Mouse (Mus musculus) thymus, adult 2 months (tissue): Measurements from ENCODE around the gene Pla1a. TPM values are rescaled to one million over a fixed set of nuclear protein-coding genes. Genes with fewer than 3 reads are reported as not detected.

ENCODE experiments used
- DNase-seq: peaks from one replicate; pipeline ENCODE4 v3.0.0; 2021
- H3K27ac ChIP-seq: fragments of 200-500 bp; 2 replicates; pipeline ENCODE4 v1.5.1; 2012; ENCODE audit warnings: low read length, control low read depth; ENCODE audit not compliant: control insufficient read depth, insufficient read depth
- H3K27me3 ChIP-seq: fragments of 200-500 bp; 2 replicates; pipeline ENCODE4 v1.6.1; 2012; ENCODE audit warnings: mild to moderate bottlenecking, low read length, moderate library complexity, mixed read lengths; ENCODE audit not compliant: control insufficient read depth, insufficient read depth
- H3K36me3 ChIP-seq: fragments of 200-500 bp; 2 replicates; pipeline ENCODE4 v1.6.1; 2012; ENCODE audit warnings: mild to moderate bottlenecking, low read length, moderate library complexity; ENCODE audit not compliant: control insufficient read depth, insufficient read depth
- H3K4me1 ChIP-seq: fragments of 200-500 bp; replicated peaks from 2 replicates; pipeline ENCODE4 v1.6.1; 2012; ENCODE audit warnings: low read length; ENCODE audit not compliant: control insufficient read depth, insufficient read depth
- H3K4me3 ChIP-seq: fragments of 200-500 bp; 2 replicates; pipeline ENCODE4 v1.5.1; 2012; ENCODE audit warnings: mild to moderate bottlenecking, low read length, control low read depth, moderate library complexity; ENCODE audit not compliant: control insufficient read depth, insufficient read depth
- CTCF ChIP-seq: fragments of 200-500 bp; IDR thresholded peaks from 2 replicates; pipeline ENCODE4 v1.5.1; 2012; ENCODE audit warnings: mild to moderate bottlenecking, control low read depth, low read length, moderate library complexity, borderline replicate concordance; ENCODE audit not compliant: control insufficient read depth, poor library complexity, insufficient read depth; ENCODE audit errors: extremely low read depth
- POLR2A ChIP-seq: fragments of 200-500 bp; IDR thresholded peaks from 2 replicates; pipeline ENCODE4 v1.6.1; 2012; ENCODE audit warnings: mild to moderate bottlenecking, low read length, control low read depth, moderate library complexity; ENCODE audit not compliant: control insufficient read depth, poor library complexity, insufficient read depth; ENCODE audit errors: extremely low read depth
- WGBS: fragments of 180-500 bp; shearing (Covaris S2); methylation state at CpG from one replicate; pipeline ENCODE4 v1.1.7; 2018; 5-methylcytosine and 5-hydroxymethylcytosine counted together
- polyA plus RNA-seq: library from polyadenylated mRNA; depleted of rRNA; stranded (reverse); fragments of >200 nt; gene quantifications from 2 replicates; pipeline ENCODE4 v1.2.3, GENCODE M21; 2012

Pla1a gene
- polyA plus RNA-seq, 1 experiment, result 5.5 TPM

- 96% methylated on average over 7 of the region's 7 CpGs for WGBS
- Histone ChIP-seq H3K36me3 (peaks cover 36% of the 10 kb centered on the region), H3K4me1 (no peaks in the 10 kb centered on the region; the same call in 1 of the 2 replicates), H3K4me3 (no peak overlapping the region), H3K27me3 (no peaks in the 10 kb centered on the region), H3K27ac (no peak overlapping the region)
- no peak for TF ChIP-seq POLR2A
- no peak for TF ChIP-seq CTCF
- no peak for DNase-seq
These were observed 80.9 kb downstream of the Pla1a start for GRCm38 (mm10) chr16:38352031-38352430.

- no peak for TF ChIP-seq POLR2A
- no peak for TF ChIP-seq CTCF
- WGBS, result 87% methylated on average over 6 of the region's 6 CpGs
- Histone ChIP-seq H3K36me3 (peaks cover 36% of the 10 kb centered on the region), H3K27me3 (no peaks in the 10 kb centered on the region), H3K4me1 (no peaks in the 10 kb centered on the region; the same call in 1 of the 2 replicates), H3K4me3 (no peak overlapping the region), H3K27ac (no peak overlapping the region)
- no peak for DNase-seq
These were observed 82.0 kb downstream of the Pla1a start for GRCm38 (mm10) chr16:38350939-38351338.

GRCm38 (mm10) chr16:38350361-38350855 is 82.5 kb downstream of the Pla1a start:
- 97% methylated on average over 7 of the region's 7 CpGs for WGBS
- TF ChIP-seq CTCF (no peak), POLR2A (no peak)
- Histone ChIP-seq H3K27me3 (no peaks in the 10 kb centered on the region), H3K4me3 (no peak overlapping the region), H3K27ac (no peak overlapping the region), H3K4me1 (no peaks in the 10 kb centered on the region; the same call in 1 of the 2 replicates), H3K36me3 (peaks cover 36% of the 10 kb centered on the region)
- DNase-seq, result no peak

DNA sequence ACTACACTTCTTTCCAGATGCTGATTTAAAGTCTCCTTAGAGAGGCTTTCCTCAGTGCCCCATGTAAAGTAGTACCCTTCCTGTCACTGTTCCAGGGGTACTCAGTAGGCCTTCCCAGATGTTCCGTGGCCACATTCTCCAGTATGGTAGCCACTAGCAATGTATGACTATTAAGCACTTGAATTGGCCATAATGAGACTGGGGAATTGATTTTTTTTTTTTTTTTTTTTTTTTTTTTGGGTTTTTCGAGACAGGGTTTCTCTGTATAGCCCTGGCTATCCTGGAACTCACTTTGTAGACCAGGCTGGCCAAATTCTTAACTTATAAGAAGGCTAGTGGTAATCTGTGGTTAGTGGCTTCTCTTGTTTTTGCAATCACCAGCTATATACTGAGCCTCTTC is 83.1 kb downstream of the Pla1a start:
- Histone ChIP-seq H3K27ac (no peak overlapping the region), H3K4me3 (no peak overlapping the region), H3K27me3 (no peaks in the 10 kb centered on the region), H3K4me1 (no peaks in the 10 kb centered on the region; the same call in 1 of the 2 replicates), H3K36me3 (peaks cover 36% of the 10 kb centered on the region)
- no peak for TF ChIP-seq POLR2A
- no peak for TF ChIP-seq CTCF
- WGBS, result 83% methylated on average over 2 of the region's 2 CpGs
- DNase-seq, result no peak

DNA sequence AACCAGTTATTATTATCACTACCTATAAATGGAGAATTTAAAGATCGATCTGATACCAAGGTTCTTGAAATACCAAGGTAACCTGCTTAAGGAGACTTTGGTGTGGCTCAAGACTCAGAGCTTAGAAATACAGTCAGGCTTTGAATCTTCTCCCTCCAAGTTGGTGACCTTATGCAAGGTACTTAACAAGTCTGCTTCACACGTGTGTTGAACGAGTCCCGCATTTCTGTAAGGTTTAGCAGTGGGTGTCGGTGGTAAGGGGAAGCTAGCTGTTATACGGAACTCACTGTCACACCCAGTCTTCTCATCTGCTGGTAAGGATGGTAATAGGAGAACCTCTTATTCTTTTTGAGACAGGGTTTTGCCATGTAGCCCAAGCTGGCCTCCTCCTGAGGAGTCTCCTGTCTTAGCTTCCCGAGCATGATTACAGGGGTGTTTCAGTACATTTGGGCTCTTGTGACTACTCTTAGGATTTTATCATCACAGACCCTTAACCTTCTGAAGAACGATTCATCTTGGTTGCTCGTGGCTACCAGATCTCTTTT is 84.7 kb downstream of the Pla1a start:
- no peak overlapping the region for H3K4me3 ChIP-seq
- DNase-seq, result no peak
- H3K27me3 ChIP-seq, result no peaks in the 10 kb centered on the region
- no peak overlapping the region for H3K27ac ChIP-seq
- 82% methylated on average over 9 of the region's 9 CpGs for WGBS
- peaks cover 36% of the 10 kb centered on the region for H3K36me3 ChIP-seq
- no peaks in the 10 kb centered on the region; the same call in 1 of the 2 replicates for H3K4me1 ChIP-seq
- no peak for TF ChIP-seq CTCF
- TF ChIP-seq POLR2A, result no peak

DNA sequence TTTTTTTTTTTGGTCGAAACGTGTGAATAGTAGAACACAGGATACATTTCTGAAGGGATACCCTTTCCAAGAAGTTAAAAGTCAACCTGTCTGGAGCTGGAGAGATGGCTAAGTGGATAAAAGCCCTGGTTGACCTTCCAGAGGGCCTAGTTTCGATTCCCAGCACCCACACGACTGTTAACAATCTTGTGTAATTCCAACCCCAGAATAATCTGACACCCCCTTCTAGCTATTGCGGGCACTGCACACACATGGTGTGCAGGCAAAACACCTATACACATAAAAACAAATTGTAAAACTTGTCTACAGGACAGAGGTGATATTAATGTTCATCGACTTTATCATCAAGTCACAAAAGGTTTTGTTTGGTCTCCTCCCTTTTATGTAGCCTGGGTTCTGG is 85.4 kb downstream of the Pla1a start:
- TF ChIP-seq CTCF, result no peak
- no peak for TF ChIP-seq POLR2A
- 62% methylated on average over 6 of the region's 6 CpGs for WGBS
- no peak for DNase-seq
- no peaks in the 10 kb centered on the region for H3K27me3 ChIP-seq
- H3K4me1 ChIP-seq, result no peaks in the 10 kb centered on the region; the same call in 1 of the 2 replicates
- no peak overlapping the region for H3K4me3 ChIP-seq
- peaks cover 33% of the 10 kb centered on the region for H3K36me3 ChIP-seq
- no peak overlapping the region for H3K27ac ChIP-seq
